Mouse (Mus musculus): ENCODE results near the gene Hpse.
A peak's percentile ranks its signal among the peaks of the same experiment; 100 is the strongest.

The Hpse gene

DNA sequence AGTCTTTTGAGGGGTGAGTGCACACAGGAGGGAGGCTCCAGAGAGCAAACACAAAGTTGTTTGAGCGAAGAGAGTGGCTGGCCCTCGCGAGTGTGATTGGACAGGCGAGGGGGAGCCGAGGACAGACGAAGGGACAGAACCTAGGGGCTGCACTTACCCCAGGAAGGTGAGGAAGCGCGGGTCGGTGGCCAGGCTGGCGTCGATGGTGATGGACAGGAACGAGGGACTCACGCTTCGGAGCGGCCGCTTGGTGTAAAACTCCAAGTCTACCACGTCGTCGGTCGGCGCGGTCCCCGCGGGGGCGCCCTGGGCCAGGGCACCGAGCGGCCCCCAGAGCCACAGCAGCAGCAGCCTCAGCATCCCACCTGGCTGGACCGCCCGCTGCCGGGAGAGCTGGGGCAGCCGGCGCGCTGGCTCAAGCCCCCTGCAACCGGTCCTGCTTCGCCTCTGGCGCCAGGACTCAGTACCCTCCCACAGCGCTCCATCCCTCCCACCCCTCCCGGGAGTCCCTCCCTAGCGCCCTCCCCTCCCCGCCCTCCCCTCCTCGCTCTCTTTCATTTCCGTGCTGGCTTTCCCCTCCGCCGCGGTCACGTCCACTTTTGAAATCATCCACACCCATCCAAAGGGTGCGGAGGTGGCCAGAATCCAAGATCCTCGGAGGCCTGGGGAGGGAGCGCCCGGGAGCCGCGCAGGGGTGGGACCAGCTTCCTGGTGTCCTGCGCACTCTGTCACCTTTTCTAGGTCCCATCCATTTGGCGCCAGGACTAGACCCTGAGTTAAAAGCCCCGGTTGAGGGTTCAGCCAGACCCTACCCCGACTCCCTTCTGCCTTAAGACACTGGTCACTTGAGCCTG lies at the start of gene Hpse:
Gene Hpse (minus strand): TSS at position 482 of the 854 bp plus-strand sequence.
- DNase-seq (ENCODE audit: low spot score): peak; percentile 11

GRCm38 (mm10) chr5:100766026-100766425 lies 46.5 kb upstream of the Hpse start:
- DNase-seq (ENCODE audit: low spot score): no peak

DNA sequence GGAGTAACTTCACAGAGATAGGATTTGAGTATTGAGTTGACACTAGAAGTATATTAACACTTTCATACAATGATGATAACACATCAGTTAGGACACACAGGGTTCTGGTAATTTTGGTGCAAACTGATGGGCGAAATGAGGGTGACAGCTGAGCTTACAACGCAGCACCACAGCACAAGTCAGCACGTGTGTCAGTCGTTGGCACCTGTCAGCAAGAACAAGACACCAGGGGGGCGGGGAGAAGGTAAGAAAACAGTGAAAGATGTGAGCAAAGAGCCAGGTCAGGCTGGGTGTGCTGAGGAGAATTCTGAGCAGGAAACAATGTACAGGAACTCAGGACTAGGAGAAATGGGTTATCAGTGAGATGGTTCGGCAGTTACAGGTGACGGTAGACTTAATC lies 42.2 kb upstream of the Hpse start:
- no peak for DNase-seq (ENCODE audit: low spot score)

- DNase-seq (ENCODE audit: low spot score): no peak
These were observed 40.6 kb upstream of the Hpse start for GRCm38 (mm10) chr5:100760049-100760663.

GRCm38 (mm10) chr5:100758121-100758520 lies 38.6 kb upstream of the Hpse start:
- DNase-seq (ENCODE audit: low spot score): no peak

DNA sequence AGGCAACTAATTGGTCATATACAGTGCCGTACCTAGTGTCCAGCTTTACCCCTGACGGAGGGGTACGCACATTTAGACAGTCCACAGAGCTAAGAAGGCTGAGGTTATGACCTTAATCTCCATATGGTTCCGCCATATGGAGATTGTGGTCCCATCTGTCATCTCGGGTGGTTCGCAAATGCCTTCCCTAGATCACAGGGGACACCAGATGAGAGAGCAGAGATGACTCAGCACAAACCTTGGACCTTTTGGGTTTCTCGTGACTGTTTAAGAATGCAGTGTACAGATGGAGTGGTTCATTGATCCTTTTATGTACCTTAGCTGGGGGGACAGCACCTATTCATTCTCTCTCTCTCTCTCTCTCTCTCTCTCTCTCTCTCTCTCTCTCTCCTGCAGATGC lies 33.9 kb upstream of the Hpse start:
- DNase-seq (ENCODE audit: low spot score): no peak

DNA sequence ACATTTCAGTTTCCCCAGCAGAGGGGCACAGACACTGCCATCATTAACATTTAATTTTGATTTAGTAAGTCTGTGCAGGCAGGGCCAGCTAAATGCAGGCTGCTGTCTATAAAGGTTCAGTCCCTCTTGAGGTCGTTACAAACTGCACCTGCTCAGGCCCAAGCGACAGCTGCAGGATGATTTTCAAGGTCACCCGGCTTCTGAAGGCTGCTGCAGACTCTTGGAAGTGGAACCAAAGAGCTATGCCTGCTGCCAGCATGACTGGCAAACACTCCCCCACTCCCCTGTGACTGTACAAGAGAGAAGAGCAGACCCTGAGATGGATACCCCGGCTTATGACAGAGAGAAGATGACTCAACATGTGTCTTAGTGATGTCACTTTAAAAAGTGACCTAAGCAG lies 32.1 kb upstream of the Hpse start:
- no peak for DNase-seq (ENCODE audit: low spot score)

DNA sequence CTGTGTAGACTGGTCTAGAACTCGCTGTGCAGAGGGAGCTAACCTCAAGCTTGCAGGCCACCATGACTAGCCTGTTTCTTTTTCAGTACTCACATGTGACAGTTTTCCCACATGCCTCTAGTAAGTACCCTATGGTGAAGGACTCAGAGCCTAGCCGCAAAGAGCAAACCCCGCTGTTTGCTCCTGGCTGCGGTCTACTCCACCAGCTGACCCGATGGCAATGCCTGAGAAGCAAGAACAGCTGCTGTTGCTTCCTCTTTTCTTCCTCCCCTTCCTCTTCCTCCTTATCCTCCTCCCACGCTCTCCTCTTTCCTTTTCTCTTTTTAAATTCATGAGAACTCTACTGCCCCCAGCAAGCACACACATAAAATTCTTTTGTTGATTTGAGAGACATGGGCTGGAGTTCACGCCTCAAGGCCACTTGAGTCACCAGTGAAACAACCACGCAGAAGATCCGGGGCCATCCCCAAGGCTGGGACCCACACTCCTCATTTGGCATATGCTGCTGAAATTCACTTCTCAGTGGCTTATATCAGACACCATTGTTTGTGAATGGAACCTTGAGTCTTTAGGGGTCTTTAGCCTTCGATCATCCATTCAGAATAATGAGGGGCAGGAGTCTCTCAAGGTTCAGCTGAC lies 31.2 kb upstream of the Hpse start:
- DNase-seq (ENCODE audit: low spot score): no peak

GRCm38 (mm10) chr5:100738802-100739201 lies 19.3 kb upstream of the Hpse start:
- DNase-seq (ENCODE audit: low spot score): no peak

GRCm38 (mm10) chr5:100736919-100737318 lies 17.4 kb upstream of the Hpse start:
- no peak for DNase-seq (ENCODE audit: low spot score)

- no peak for DNase-seq (ENCODE audit: low spot score)
These were observed 15.0 kb upstream of the Hpse start for GRCm38 (mm10) chr5:100734535-100734934.

DNA sequence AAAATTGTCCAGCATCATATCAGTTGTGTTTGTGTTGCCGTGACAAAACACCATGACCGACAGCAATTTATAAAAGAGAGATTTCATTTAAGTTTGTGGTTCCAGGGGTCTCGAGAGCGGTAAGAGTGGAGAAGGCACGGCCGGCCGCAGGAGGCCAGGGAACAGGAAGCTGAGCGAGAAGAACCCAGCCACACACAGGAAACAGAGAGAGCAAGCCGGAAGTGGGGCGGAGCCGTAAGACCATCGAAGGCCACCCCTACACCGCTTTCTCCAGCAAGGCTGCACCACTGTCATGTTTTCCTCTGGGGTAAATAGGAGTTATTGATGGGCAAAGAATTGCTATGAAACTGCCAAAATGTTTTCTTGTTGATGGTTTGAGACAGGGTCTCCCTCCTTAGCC lies 9.2 kb upstream of the Hpse start:
- peak; percentile 69 for DNase-seq (ENCODE audit: low spot score)

GRCm38 (mm10) chr5:100726001-100726400 lies 6.5 kb upstream of the Hpse start:
- no peak for DNase-seq (ENCODE audit: low spot score)

- no peak for DNase-seq (ENCODE audit: low spot score)
These were observed 2.8 kb downstream of the Hpse start for GRCm38 (mm10) chr5:100716762-100717161.

DNA sequence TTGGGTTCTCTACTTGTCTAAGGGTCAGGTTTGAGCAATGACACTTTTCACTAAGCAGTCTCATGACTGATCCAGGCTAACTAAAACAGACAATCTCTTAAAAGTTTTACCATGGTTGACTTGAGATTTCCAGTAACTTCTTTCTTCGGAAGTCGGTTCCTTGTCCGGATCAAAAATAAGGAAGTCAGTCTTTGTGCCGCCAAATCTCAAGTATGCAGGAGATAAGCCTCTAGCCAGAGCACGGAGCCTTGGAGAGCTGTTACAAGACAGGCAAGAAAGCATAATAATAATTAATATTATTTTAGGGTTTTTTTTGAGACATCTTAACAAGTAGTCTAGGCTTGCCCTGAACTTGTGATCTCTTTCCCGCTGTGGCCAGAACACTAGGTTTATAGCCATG lies 8.3 kb downstream of the Hpse start:
- DNase-seq (ENCODE audit: low spot score): no peak

DNA sequence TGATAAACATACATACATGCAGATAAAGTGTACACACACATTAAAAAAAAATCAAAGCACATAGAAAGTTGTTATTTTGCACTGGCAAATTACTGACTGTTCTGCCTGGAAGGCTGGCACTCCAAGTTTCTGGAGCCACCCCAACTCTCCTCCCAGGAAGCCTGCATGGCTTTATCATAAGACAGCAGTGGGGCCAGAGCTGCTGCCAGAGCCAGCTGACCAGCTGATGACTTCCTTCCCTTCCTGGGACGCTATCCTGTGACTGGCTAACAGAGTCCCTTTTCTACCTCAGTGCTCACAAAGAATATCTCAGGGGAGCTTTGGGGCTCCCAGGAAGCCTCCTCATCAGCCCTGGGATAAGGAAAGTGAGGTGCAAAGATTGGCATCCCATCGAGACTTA lies 9.5 kb downstream of the Hpse start:
- DNase-seq (ENCODE audit: low spot score): no peak

DNA sequence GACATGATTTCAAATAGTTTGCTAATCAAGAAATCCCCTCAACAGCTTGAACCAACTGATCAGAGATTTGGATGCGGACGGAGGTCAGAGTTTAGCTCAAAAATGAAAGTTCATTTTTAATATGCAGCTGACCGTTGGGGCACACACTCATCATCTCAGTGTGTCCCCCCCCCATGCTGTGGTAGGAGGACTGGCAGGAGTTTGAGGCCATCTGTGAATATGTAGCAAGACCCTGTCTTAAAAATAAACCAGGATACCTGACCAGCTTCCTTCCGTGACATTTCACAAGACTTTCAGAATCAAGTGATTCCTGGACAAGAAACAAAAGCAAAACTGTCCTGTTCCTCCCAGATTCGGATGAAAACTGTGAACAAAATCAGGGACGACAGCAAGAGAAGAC lies 10.5 kb downstream of the Hpse start:
- no peak for DNase-seq (ENCODE audit: low spot score)

- DNase-seq (ENCODE audit: low spot score): no peak
These were observed 12.8 kb downstream of the Hpse start for GRCm38 (mm10) chr5:100706675-100707074.

GRCm38 (mm10) chr5:100704272-100704671 lies 15.2 kb downstream of the Hpse start:
- DNase-seq (ENCODE audit: low spot score): no peak

DNA sequence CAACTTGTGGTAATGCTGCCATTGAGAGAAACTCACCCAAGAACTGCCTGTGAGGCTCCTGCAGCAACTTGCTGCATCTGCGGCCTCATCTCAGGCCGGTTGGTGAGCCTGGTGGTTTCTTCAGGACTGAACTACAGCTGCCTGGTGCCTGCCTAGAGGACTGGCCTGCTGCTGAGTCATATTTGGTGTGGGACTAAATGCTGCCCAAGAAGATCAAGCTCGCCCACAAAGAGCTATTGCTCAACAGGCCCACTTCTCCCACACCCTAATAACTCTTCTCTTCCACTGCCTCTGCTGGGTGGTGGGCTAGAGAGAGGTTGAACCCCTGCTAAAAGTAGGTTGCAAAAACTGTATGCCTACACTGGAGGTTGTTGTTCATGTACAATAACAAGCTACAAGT lies 17.2 kb downstream of the Hpse start:
- DNase-seq (ENCODE audit: low spot score): no peak

DNA sequence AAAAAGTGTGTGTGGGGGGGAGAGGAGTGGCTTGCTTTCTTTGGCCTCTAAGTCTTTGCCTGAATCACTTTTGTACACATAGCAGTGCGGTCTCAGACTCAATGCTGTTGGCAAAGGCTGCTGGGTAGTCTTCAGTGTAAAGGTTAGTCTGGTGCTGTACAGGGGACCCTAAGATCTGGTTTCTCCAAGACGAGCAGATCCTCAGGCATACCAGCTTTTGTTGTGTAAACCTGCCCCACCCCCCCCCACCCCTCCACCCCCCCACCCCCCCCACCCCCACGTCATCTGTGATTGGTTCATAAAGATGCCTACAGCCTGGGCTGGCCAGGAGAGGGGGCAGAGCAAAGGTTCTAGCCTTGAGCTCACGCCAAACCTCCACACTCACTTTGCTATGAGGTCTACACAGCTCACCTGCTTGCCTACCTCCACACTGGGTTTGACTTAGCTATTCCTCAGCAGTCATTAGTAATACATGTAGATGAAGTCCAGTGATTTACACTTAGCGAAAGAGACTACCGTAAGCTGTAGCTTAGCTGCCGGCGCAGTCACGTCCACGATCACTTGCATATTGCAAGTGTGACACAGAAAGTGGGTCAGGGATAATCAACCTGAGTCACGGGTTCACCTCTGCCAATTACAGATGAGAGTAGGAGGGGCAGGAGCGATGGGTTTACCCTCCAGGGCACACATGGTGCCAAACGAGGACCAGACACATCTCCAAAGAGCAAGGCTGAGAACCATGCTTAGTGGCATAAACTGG lies 18.5 kb downstream of the Hpse start:
- no peak for DNase-seq (ENCODE audit: low spot score)

- DNase-seq (ENCODE audit: low spot score): no peak
These were observed 21.6 kb downstream of the Hpse start for GRCm38 (mm10) chr5:100697886-100698285.
